Comparison of ENCODE assay signal across 10 mouse cellular contexts in genomic region chr3:135885927-135886658, GRCm38 (mm10).
DNase-seq lines count a peak whose midpoint lies in the region; ATAC-seq and TF ChIP-seq lines count a peak whose summit lies in the region.
"Had no signal": no experiment of that assay in that cellular context is flagged by ENCODE, and none has a peak within 500 bp of the region (broad histone marks: within the 10 kb centered on the region; RNA-seq: fewer than 3 reads in every experiment).

No protein-coding gene starts in this region.

- no peaks in the 10 kb centered on the region for H3K27me3 ChIP-seq in forebrain, embryonic 11.5 days (ENCODE audit: control insufficient read depth, insufficient read depth, low read length)
- H3K27me3 ChIP-seq in forebrain, embryonic 10.5 days (ENCODE audit: poor library complexity, severe bottlenecking): no peaks in the 10 kb centered on the region
- H3K27me3 ChIP-seq in midbrain, embryonic 12.5 days: no peaks in the 10 kb centered on the region
- no peaks in the 10 kb centered on the region for H3K27me3 ChIP-seq in midbrain, embryonic 14.5 days (ENCODE audit: control insufficient read depth, insufficient read depth, low read length)
- H3K27me3 ChIP-seq in stomach, embryonic 16.5 days (ENCODE audit: control insufficient read depth, insufficient read depth, low read length): no peaks in the 10 kb centered on the region
- H3K27me3 ChIP-seq: limb, embryonic 15.5 days; megakaryocyte, embryonic 14.5 days had no signal

- H3K36me3 ChIP-seq in forebrain, embryonic 11.5 days (ENCODE audit: control insufficient read depth, insufficient read depth, low read length): no peaks in the 10 kb centered on the region
- H3K36me3 ChIP-seq in forebrain, embryonic 10.5 days (replicated peaks): no peaks in the 10 kb centered on the region
- H3K36me3 ChIP-seq in midbrain, embryonic 12.5 days: no peaks in the 10 kb centered on the region
- H3K36me3 ChIP-seq in midbrain, embryonic 14.5 days (ENCODE audit: control insufficient read depth, insufficient read depth, low read length): no peaks in the 10 kb centered on the region
- no peaks in the 10 kb centered on the region for H3K36me3 ChIP-seq in stomach, embryonic 16.5 days (ENCODE audit: control insufficient read depth, insufficient read depth, low read length)
- H3K36me3 ChIP-seq: limb, embryonic 15.5 days had no signal

- H3K4me1 ChIP-seq in forebrain, embryonic 11.5 days (replicated peaks; ENCODE audit: control insufficient read depth, insufficient read depth, low read length): 0 out of 2 replicates have a peak, but pooled peaks cover 2% of the 10 kb centered on the region
- peaks cover 13% of the 10 kb centered on the region for H3K4me1 ChIP-seq in forebrain, embryonic 10.5 days
- H3K4me1 ChIP-seq in midbrain, embryonic 12.5 days: peaks cover 8% of the 10 kb centered on the region
- peaks cover 7% of the 10 kb centered on the region for H3K4me1 ChIP-seq in midbrain, embryonic 14.5 days (ENCODE audit: control insufficient read depth, insufficient read depth, low read length)
- no peaks in the 10 kb centered on the region for H3K4me1 ChIP-seq in stomach, embryonic 16.5 days (ENCODE audit: control insufficient read depth, insufficient read depth, low read length)
- H3K4me1 ChIP-seq: limb, embryonic 15.5 days had no signal

- no peak for DNase-seq in forebrain, embryonic 11.5 days (ENCODE audit: low spot score)
- no peak for DNase-seq in forebrain, embryonic 10.5 days (ENCODE audit: extremely low spot score, low spot score)
- no peak for DNase-seq in midbrain, embryonic 14.5 days
- DNase-seq in lung, postnatal 36 days: peak; percentile 40
- no peak for DNase-seq in left cerebral cortex, adult 2 months (ENCODE audit: extremely low spot score in 1 of 2, low spot score in 2 of 2)
- DNase-seq in Muller cell, postnatal 12 days (ENCODE audit: inconsistent ontology term): no peak

- intact Hi-C loops in left cerebral cortex, adult 2 months (cut with DNase I): loop anchor here (2.0 to 10.0 kb wide), 6 partner anchors 491 to 1866 kb away; no protein-coding TSS in a partner anchor

- H3K27ac ChIP-seq in forebrain, embryonic 11.5 days (ENCODE audit: low read depth, low read length): no peak overlapping the region
- H3K27ac ChIP-seq in forebrain, embryonic 10.5 days: no peak overlapping the region
- no peak overlapping the region for H3K27ac ChIP-seq in midbrain, embryonic 12.5 days (replicated peaks)
- no peak overlapping the region for H3K27ac ChIP-seq in midbrain, embryonic 14.5 days (replicated peaks; ENCODE audit: low read depth, low read length)
- H3K27ac ChIP-seq in stomach, embryonic 16.5 days (ENCODE audit: low read length): no peak overlapping the region
- H3K27ac ChIP-seq in left cerebral cortex, adult 2 months: no peak overlapping the region
- H3K27ac ChIP-seq: limb, embryonic 15.5 days had no signal

- 0 out of 2 replicates have a peak, but pooled peaks have one; percentile 5 for ATAC-seq in forebrain, embryonic 11.5 days (replicated peaks; ENCODE audit: low FRiP score)
- ATAC-seq in midbrain, embryonic 12.5 days (ENCODE audit: low FRiP score, low read depth): peak; percentile 27
- ATAC-seq in midbrain, embryonic 14.5 days (ENCODE audit: low FRiP score, low TSS enrichment): no peak
- 0 out of 2 replicates have a peak, but pooled peaks have one; percentile 37 for ATAC-seq in stomach, embryonic 16.5 days (ENCODE audit: insufficient read depth, low FRiP score)

- H3K9me3 ChIP-seq in forebrain, embryonic 11.5 days (ENCODE audit: control insufficient read depth, low read length): no peaks in the 10 kb centered on the region
- H3K9me3 ChIP-seq in forebrain, embryonic 10.5 days: no peaks in the 10 kb centered on the region
- H3K9me3 ChIP-seq in midbrain, embryonic 12.5 days: no peaks in the 10 kb centered on the region
- no peaks in the 10 kb centered on the region for H3K9me3 ChIP-seq in midbrain, embryonic 14.5 days (ENCODE audit: control insufficient read depth, low read length)
- no peaks in the 10 kb centered on the region for H3K9me3 ChIP-seq in stomach, embryonic 16.5 days (replicated peaks; ENCODE audit: control insufficient read depth, low read length)
- H3K9me3 ChIP-seq: limb, embryonic 15.5 days; megakaryocyte, embryonic 14.5 days had no signal

- 74% methylated on average over 12 of the region's 12 CpGs for WGBS in forebrain, embryonic 11.5 days
- WGBS in forebrain, embryonic 10.5 days: 77% methylated on average over 12 of the region's 12 CpGs
- WGBS in midbrain, embryonic 12.5 days: 71% methylated on average over 12 of the region's 12 CpGs
- WGBS in midbrain, embryonic 14.5 days: 73% methylated on average over 12 of the region's 12 CpGs
- WGBS in stomach, embryonic 16.5 days: 62% methylated on average over 12 of the region's 12 CpGs

- H3K4me2 ChIP-seq in forebrain, embryonic 11.5 days (ENCODE audit: low read depth, low read length, severe bottlenecking): no peak overlapping the region
- no peak overlapping the region for H3K4me2 ChIP-seq in midbrain, embryonic 12.5 days (replicated peaks)
- no peak overlapping the region for H3K4me2 ChIP-seq in midbrain, embryonic 14.5 days (ENCODE audit: low read length)
- H3K4me2 ChIP-seq in stomach, embryonic 16.5 days (ENCODE audit: low read depth, low read length): 0 out of 2 replicates have a peak overlapping the region, but pooled peaks have one; percentile 11
- H3K4me2 ChIP-seq: limb, embryonic 15.5 days had no signal

- no peak for TF ChIP-seq CTCF in left cerebral cortex, adult 2 months (IDR thresholded peaks at IDR 0.05)

- H3K9ac ChIP-seq in forebrain, embryonic 11.5 days (ENCODE audit: low read length): no peak overlapping the region
- no peak overlapping the region for H3K9ac ChIP-seq in midbrain, embryonic 12.5 days (replicated peaks)
- no peak overlapping the region for H3K9ac ChIP-seq in midbrain, embryonic 14.5 days (replicated peaks; ENCODE audit: low read length)
- no peak overlapping the region for H3K9ac ChIP-seq in stomach, embryonic 16.5 days (ENCODE audit: low read length)
- H3K9ac ChIP-seq: limb, embryonic 15.5 days had no signal

- H3K4me3 ChIP-seq in forebrain, embryonic 11.5 days (ENCODE audit: low read depth, low read length): no peak overlapping the region
- H3K4me3 ChIP-seq in forebrain, embryonic 10.5 days: no peak overlapping the region
- H3K4me3 ChIP-seq in midbrain, embryonic 12.5 days: no peak overlapping the region
- no peak overlapping the region for H3K4me3 ChIP-seq in midbrain, embryonic 14.5 days (replicated peaks; ENCODE audit: low read depth, low read length)
- no peak overlapping the region for H3K4me3 ChIP-seq in stomach, embryonic 16.5 days (replicated peaks; ENCODE audit: low read length)
- no peak overlapping the region for H3K4me3 ChIP-seq in left cerebral cortex, adult 2 months
- H3K4me3 ChIP-seq: limb, embryonic 15.5 days; megakaryocyte, embryonic 14.5 days had no signal
